Mouse (Mus musculus) lung, postnatal 0 days (tissue): ENCODE measurements around the gene Epn1.

Experiments used
- CTCF ChIP-seq: IDR thresholded peaks from 2 replicates; pipeline ENCODE4 v1.5.1; 2016; ENCODE audit warnings: antibody characterized with exemption, mild to moderate bottlenecking
- EP300 ChIP-seq: IDR thresholded peaks from 2 replicates; pipeline ENCODE4 v1.6.1; 2016; ENCODE audit warnings: antibody characterized with exemption, mild to moderate bottlenecking, control low read depth

DNA sequence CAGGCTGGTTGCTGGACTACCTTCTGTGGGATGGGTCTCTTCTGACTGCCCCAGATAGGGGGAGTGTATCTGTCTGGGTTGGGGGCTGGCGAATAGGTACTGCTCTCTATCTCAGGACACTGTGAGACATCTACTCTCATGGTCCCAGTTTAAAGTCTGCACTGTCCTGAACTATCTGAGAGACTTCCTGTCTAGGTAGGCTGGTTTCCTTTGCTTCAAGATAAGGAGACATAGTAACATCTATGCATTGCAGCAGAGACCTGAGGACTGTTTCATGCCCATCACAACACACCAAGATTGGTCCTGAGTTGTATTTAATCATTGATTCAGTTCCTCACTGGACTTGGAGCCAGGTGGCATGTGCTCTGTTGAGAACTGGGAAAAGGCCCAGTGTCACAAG lies 5.5 kb downstream of the Epn1 start:
- TF ChIP-seq CTCF (no peak), EP300 (no peak)
